Mouse (Mus musculus) neural tube, embryonic 14.5 days (tissue): ENCODE results near the gene Tradd. TPM values are rescaled to one million over a fixed set of nuclear protein-coding genes. Genes with fewer than 3 reads are reported as not detected.

ENCODE experiments used
- ATAC-seq: fragments of 200-750 bp; cut with Nextera tagmentation; 2 replicates; pipeline ENCODE4 v1.8.0; 2017; ENCODE audit warnings: low read depth, mild to moderate bottlenecking, moderate TSS enrichment, moderate library complexity
- H3K27ac ChIP-seq: fragments of 300-500 bp; sonication (generic); 2 replicates; pipeline ENCODE4 v1.5.1; 2014; ENCODE audit warnings: low read depth, mild to moderate bottlenecking, control low read depth, low read length, moderate library complexity, mixed read lengths
- H3K27me3 ChIP-seq: fragments of 300-500 bp; sonication (generic); 2 replicates; pipeline ENCODE4 v1.6.1; 2014; ENCODE audit warnings: low read length; ENCODE audit not compliant: control insufficient read depth, insufficient read depth
- H3K36me3 ChIP-seq: fragments of 300-500 bp; sonication (generic); 2 replicates; pipeline ENCODE4 v1.6.1; 2014; ENCODE audit warnings: low read length, mixed read lengths; ENCODE audit not compliant: control insufficient read depth, insufficient read depth
- H3K4me1 ChIP-seq: fragments of 300-500 bp; sonication (generic); 2 replicates; pipeline ENCODE4 v1.6.1; 2014; ENCODE audit warnings: low read length; ENCODE audit not compliant: control insufficient read depth, insufficient read depth
- H3K4me2 ChIP-seq: fragments of 300-500 bp; sonication (generic); 2 replicates; pipeline ENCODE4 v1.6.1; 2014; ENCODE audit warnings: mild to moderate bottlenecking, low read depth, low read length, control low read depth
- H3K4me3 ChIP-seq: fragments of 300-500 bp; sonication (generic); 2 replicates; pipeline ENCODE4 v1.5.1; 2014; ENCODE audit warnings: low read depth, low read length, control low read depth, mixed read lengths
- H3K9ac ChIP-seq: fragments of 300-500 bp; sonication (generic); replicated peaks from 2 replicates; pipeline ENCODE4 v1.6.1; 2014; ENCODE audit warnings: low read depth, mild to moderate bottlenecking, control low read depth, low read length, mixed read lengths
- H3K9me3 ChIP-seq: fragments of 300-500 bp; sonication (generic); 2 replicates; pipeline ENCODE4 v1.6.1; 2016; ENCODE audit warnings: low read length; ENCODE audit not compliant: control insufficient read depth
- WGBS: fragments of 180-500 bp; shearing (Covaris S2); extraction: QIAGEN DNeasy Blood & Tissue Kit; methylation state at CpG from one replicate; pipeline ENCODE4 v1.1.7; 2014; 5-methylcytosine and 5-hydroxymethylcytosine counted together
- polyA plus RNA-seq: library from polyadenylated mRNA; unstranded; fragments of >200 nt; fragmentation: Nextera tagmentation; extraction: Ambion mirVana; gene quantifications from 2 replicates; pipeline ENCODE4 v1.2.1, GENCODE M21; 2014

The Tradd gene
- polyA plus RNA-seq, 1 experiment from 2014 or later = 13.1 TPM

DNA sequence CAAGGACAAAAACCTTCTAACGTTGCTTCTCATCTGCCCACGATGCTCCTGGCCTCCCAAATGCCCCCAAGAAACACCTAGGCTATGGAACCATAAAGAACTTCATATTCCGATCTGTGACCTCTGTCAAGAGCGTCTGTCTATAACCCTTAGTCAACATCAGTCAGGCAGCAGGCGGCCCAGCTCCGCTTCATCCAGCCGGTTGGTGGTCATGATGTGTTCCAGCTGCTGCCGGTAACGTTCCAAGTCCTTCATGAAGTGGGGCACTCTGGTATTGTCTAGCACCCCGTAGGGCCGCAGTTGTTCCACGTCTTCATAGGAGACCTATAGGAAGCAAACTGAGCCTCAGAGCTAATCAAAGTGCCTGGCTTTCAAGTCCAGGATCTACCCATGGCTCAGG is 17.4 kb upstream of the Tradd start:
- no peak for ATAC-seq
- peaks cover 8% of the 10 kb centered on the region for H3K27me3 ChIP-seq
- H3K27ac ChIP-seq = no peak overlapping the region
- H3K36me3 ChIP-seq = peaks cover 30% of the 10 kb centered on the region; the same call in 1 of the 2 replicates
- no peak overlapping the region for H3K4me2 ChIP-seq
- H3K9me3 ChIP-seq = no peaks in the 10 kb centered on the region
- no peak overlapping the region for H3K9ac ChIP-seq
- no peak overlapping the region for H3K4me3 ChIP-seq
- 87% methylated on average over 12 of the region's 12 CpGs for WGBS
- peaks cover 4% of the 10 kb centered on the region; the same call in 1 of the 2 replicates for H3K4me1 ChIP-seq

DNA sequence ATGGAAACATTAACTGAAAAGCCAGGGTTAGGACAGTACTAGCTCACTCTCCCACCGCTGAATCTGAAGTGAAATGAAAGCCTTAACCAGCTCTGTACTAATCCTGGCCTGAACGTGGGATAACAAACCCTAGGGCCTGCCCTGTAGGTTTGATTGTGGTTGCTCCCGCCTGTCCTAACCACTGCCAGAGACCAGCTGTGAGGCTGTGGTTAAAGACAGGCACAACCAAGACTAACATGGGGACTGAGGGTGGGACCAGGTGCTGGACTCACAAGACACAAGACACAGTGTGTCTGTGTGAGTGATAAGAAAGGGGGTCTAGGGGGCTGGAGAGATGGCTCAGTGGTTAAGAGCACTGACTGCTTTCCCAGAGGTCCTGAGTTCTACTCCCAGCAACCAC is 16.2 kb upstream of the Tradd start:
- H3K27me3 ChIP-seq = peaks cover 8% of the 10 kb centered on the region
- WGBS = 74% methylated on average over 3 of the region's 3 CpGs
- ATAC-seq = no peak
- 0 out of 2 replicates have a peak, but pooled peaks cover 2% of the 10 kb centered on the region for H3K4me1 ChIP-seq
- H3K36me3 ChIP-seq = peaks cover 30% of the 10 kb centered on the region; the same call in 1 of the 2 replicates
- H3K4me3 ChIP-seq = no peak overlapping the region
- H3K9ac ChIP-seq = no peak overlapping the region
- H3K9me3 ChIP-seq = no peaks in the 10 kb centered on the region
- no peak overlapping the region for H3K4me2 ChIP-seq
- no peak overlapping the region for H3K27ac ChIP-seq

DNA sequence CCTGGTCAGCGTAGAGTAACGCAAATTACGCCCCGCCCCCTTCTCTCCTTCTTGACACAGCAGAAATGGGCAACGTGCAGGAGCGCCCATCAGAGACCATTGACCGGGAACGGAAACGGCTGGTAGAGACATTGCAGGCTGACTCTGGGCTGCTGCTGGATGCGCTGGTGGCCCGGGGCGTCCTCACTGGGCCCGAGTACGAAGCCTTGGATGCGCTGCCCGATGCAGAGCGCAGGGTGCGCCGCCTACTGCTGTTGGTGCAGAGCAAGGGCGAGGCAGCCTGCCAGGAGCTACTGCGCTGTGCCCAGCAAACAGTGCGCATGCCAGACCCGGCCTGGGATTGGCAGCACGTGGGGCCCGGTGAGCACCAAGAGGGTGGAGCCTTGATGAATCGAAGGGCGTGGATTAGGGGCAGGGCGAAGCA is 14.5 kb upstream of the Tradd start:
- Histone ChIP-seq H3K4me2 (peak overlapping the region; percentile 6; the same call in 1 of the 2 replicates), H3K9me3 (no peaks in the 10 kb centered on the region), H3K27me3 (peaks cover 18% of the 10 kb centered on the region), H3K9ac (no peak overlapping the region), H3K27ac (no peak overlapping the region), H3K4me3 (no peak overlapping the region), H3K4me1 (0 out of 2 replicates have a peak, but pooled peaks cover 2% of the 10 kb centered on the region), H3K36me3 (peaks cover 21% of the 10 kb centered on the region; the same call in 1 of the 2 replicates)
- peak; percentile 71 for ATAC-seq
- 2% methylated on average over 28 of the region's 28 CpGs for WGBS

DNA sequence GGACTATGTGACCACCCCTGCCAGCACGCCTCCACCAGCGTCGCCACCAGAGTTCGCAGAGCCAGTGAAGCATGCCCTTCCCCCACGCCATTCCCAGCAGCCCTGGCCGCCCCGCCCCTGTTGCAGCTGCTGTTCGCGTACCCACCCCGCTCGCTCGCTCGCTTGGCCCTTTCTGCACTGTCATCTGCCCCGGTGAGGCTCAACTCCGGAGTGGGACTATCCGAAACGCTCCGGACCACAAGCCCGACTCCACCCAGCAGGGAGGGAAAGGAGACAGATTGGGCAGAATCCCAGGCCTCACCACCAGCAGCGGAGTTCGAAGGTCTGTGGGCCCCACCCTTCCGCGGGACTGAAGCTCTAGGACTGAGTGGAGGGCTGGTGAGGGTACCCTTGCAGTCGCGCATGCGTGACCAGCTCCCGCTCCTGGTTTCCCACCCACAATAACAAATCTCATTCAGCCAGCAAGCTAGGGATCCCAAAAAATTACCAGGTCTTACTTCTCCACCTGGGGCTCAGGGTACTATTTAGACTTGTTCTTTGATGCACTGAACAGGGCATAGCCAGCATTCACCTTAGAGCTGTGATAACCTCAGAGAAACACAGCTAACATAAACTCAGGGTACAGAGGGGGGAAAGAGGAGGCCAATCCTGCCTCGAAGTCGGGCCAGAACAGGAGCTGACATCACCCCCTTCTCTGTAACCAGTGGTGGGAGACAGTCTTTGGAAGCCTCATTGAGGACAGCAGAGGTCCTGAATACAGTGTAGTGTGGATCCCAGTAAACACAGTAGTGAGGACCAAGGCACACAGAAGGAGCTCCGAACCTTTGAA is 12.1 kb upstream of the Tradd start:
- Histone ChIP-seq H3K4me3 (peak overlapping the region; percentile 33), H3K36me3 (peaks cover 9% of the 10 kb centered on the region; the same call in 1 of the 2 replicates), H3K27ac (no peak overlapping the region), H3K4me1 (0 out of 2 replicates have a peak, but pooled peaks cover 2% of the 10 kb centered on the region), H3K4me2 (peak overlapping the region; percentile 61), H3K27me3 (peaks cover 31% of the 10 kb centered on the region), H3K9ac (peak overlapping the region; percentile 34), H3K9me3 (no peaks in the 10 kb centered on the region)
- WGBS = 2% methylated on average over 30 of the region's 30 CpGs
- ATAC-seq = peak; percentile 65

DNA sequence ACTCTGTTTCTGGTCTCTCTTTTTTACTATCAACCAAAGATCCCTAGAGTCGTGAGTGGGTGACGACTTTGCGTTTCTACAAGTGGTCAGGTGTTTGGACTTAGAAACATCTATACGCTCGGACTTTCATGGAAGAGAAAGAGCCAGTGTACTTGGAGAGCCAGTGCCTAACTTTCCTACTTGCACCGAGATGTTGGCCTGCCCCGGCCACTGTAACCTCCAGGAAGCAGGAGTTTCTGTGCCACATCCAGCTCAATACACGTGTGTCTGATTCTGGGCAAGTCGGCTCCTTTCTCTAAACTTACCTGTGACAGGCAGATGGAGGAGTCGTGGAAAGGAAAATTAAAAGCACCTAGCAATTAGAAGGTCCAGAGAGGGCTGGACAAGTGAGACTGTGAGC is 11.4 kb upstream of the Tradd start, which contains the start of gene Nol3:
Nol3 (plus strand) TSS at position 301 of the 400 bp plus-strand sequence.
- WGBS = 8% methylated on average over 10 of the region's 10 CpGs
- ATAC-seq = no peak

DNA sequence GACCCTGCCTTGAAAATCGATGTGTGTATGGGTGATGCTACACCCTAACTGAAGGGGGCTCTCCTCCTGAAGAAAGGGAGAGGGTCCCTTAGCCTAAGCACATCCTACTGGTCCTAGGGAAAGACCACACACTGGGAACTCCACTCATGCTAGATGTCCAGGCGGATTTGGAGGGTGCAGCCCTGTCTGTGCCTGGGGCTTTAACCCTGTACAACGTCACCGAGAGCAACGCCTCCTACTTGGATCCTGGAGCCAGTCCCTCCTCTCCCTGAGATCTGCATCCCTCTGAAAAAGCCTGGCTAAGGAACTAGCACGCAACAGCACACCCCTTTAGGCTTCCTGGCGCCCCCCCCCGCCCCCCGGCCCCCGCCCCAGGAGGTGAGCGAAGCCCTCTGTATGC is 11.0 kb upstream of the Tradd start:
- no peak for ATAC-seq
- Histone ChIP-seq H3K4me1 (peaks cover 2% of the 10 kb centered on the region; the same call in 1 of the 2 replicates), H3K27me3 (peaks cover 42% of the 10 kb centered on the region), H3K27ac (no peak overlapping the region), H3K4me3 (no peak overlapping the region), H3K9ac (no peak overlapping the region), H3K36me3 (0 out of 2 replicates have a peak, but pooled peaks cover 6% of the 10 kb centered on the region), H3K9me3 (no peaks in the 10 kb centered on the region), H3K4me2 (peak overlapping the region; percentile 61; the same call in 1 of the 2 replicates)
- WGBS = 10% methylated on average over 11 of the region's 11 CpGs

More for the DNA sequence above, 11.4 kb upstream of the Tradd start, which contains the start of gene Nol3:
- peak within 1 kb of the TSS; percentile 61 for H3K4me2 ChIP-seq
- H3K4me3 ChIP-seq = peak within 1 kb of the TSS; percentile 33
- peaks cover 38% of the 10 kb centered on the region for H3K27me3 ChIP-seq
- 0 out of 2 replicates have a peak, but pooled peaks cover 6% of the 10 kb centered on the region for H3K36me3 ChIP-seq
- no peak within 1 kb of the TSS for H3K27ac ChIP-seq
- H3K9me3 ChIP-seq = no peaks in the 10 kb centered on the region
- H3K4me1 ChIP-seq = 0 out of 2 replicates have a peak, but pooled peaks cover 2% of the 10 kb centered on the region
- peak within 1 kb of the TSS; percentile 34 for H3K9ac ChIP-seq

DNA sequence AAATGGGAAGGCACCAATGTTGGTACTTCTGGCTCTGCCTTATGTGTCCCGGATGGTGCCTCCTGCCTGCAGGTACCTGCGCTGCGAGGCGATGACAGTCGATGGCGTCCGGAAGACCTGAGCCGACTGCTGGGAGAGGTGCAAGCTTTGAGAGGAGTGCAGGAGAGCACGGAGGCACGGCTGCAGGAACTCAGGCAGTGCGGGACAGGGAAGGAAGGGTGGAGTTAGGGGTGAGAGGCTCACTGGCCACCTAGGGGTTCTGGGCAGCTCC is 6.4 kb upstream of the Tradd start:
- Histone ChIP-seq H3K36me3 (no peaks in the 10 kb centered on the region), H3K4me2 (0 out of 2 replicates have a peak overlapping the region, but pooled peaks have one; percentile 5), H3K27me3 (peaks cover 64% of the 10 kb centered on the region), H3K27ac (no peak overlapping the region), H3K4me3 (no peak overlapping the region), H3K9me3 (no peaks in the 10 kb centered on the region), H3K4me1 (peaks cover 11% of the 10 kb centered on the region), H3K9ac (no peak overlapping the region)
- ATAC-seq = no peak
- 2% methylated on average over 11 of the region's 11 CpGs for WGBS

DNA sequence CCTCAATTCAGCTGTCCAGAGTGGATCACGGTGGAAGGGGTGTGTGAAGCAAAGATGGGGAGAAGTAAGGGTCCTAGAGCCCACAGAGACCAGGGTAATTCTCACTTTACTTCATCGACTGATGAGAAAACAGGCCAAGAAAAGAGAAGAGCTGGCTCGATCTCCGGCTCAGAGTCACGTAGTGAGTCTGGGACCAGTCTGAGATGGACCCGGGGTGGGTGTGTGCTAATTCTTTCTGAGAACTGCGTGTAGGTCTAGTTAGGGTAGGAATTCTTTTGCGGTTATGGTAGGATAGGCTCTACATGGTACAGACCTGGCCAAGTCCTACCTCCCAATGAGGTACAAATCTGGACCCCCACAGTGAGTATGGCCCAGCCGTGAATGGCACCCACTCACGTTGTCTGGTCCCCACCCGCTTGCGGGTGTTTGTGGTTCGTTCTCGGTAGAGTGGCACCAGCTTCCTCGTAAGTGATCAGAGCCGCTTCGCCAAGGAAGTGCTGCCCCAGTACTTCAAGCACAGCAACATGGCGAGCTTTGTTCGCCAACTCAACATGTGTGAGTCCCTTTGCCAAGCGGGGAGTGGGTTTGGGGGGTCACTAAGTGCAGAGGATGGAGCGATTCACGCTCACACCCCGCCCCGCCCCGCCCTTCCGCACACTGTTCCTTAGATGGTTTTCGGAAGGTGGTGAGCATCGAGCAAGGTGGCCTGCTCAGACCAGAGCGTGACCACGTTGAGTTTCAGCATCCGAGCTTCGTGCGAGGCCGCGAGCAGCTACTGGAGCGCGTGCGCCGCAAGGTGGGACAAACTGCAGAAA is 5.9 kb upstream of the Tradd start:
- no peak for ATAC-seq
- WGBS = 2% methylated on average over 39 of the region's 39 CpGs
- Histone ChIP-seq H3K4me2 (peak overlapping the region; percentile 79), H3K4me3 (peak overlapping the region; percentile 39), H3K36me3 (no peaks in the 10 kb centered on the region), H3K27ac (no peak overlapping the region), H3K9me3 (no peaks in the 10 kb centered on the region), H3K9ac (no peak overlapping the region), H3K4me1 (peaks cover 11% of the 10 kb centered on the region), H3K27me3 (peaks cover 68% of the 10 kb centered on the region)
